Mouse (Mus musculus): ENCODE measurements at regions not wholly inside any gene's neighbourhood (a gene's known extent, or its start where the extent isn't known, plus 50 kb on each side); places are given as distances from the start of the nearest gene placed in this dataset.
A peak's percentile ranks its signal among the peaks of the same experiment; 100 is the strongest.

- DNase-seq (ENCODE audit: low spot score in 2 of 2): no peak
These were observed 132.2 kb downstream of the Tmem17 start for GRCm38 (mm10) chr11:22644010-22644625.

DNA sequence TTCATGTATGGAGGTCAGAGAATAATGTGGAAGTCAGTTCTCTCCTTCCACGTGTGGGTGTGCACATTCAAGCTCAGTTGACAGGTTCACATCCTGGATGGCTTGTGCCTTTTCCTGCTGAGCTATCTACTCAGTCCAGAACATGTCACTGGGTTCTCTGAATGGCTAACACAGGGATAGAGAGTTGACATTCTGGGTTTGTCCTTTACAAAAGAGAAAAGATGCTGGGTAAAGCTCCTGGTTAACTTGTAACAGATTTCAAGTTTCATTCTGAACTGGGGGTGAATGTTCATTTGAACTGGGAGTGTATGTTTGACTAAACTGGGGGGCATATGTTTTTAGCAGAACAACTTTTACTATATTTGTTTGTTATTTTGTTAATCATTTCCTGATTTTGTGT lies 133.0 kb downstream of the Tmem17 start:
- DNase-seq (ENCODE audit: low spot score in 2 of 2): no peak

- DNase-seq (ENCODE audit: low spot score in 2 of 2): no peak
These were observed 134.5 kb downstream of the Tmem17 start for GRCm38 (mm10) chr11:22646192-22646936.

DNA sequence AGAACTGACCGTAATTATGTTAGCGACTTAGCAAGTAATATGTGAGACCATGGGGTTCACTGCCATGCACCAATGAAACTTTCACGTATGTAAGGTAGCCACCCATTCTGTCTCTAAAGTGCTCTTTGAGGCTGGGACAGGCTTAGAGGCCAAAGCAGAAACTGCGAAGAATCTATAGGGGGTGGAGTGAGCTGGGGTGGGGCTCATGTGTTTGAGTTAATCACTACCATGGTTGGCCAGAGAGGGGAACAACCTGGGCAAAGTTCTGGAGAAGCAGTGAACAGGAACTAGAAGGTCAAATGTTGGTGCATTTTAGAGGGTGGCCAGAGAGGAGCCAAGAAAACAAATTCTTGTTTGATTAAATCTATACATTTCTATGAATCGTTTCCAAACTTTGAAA lies 136.4 kb downstream of the Tmem17 start:
- DNase-seq (ENCODE audit: low spot score in 2 of 2): no peak

GRCm38 (mm10) chr11:22650771-22651170 lies 138.9 kb downstream of the Tmem17 start:
- DNase-seq (ENCODE audit: low spot score in 2 of 2): no peak

DNA sequence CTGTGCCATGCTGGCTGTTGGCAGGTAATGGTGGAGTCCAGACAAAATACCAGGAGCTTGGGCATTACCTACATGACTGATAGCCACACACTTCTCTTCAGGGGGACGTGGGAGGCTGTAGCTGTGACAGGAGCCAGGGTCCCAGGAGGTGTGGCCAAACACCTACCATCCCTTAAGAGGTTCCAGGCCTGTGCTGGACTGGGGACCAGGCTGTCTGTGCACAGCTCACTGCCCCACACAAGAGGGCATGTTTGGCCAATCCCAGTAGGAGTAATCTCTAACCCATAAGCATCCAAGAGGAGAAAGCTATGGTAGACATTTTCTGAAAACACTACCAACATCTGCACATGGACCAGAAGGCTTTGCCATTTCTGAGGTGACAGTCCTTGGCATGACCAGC lies 139.4 kb downstream of the Tmem17 start:
- DNase-seq (ENCODE audit: low spot score in 2 of 2): no peak

DNA sequence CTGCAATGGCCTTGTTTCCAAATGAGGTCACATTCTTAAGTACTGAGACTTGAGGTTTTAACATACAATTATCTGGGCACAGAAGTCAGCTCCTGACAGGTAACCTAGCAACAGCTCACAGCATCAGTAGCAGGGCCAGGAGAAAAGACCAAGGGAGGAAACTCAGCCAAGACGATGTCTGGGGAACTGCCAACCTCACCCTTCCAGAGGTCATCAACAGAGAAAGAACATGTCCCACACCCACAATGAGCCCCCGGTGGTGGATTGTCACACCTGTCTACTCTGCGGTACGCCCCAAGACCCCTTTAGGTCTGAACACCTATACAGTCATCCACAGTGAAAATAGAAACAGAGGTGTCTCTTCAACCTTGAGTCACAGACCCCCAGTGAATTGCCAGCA lies 140.0 kb downstream of the Tmem17 start:
- DNase-seq (ENCODE audit: low spot score in 2 of 2): no peak

DNA sequence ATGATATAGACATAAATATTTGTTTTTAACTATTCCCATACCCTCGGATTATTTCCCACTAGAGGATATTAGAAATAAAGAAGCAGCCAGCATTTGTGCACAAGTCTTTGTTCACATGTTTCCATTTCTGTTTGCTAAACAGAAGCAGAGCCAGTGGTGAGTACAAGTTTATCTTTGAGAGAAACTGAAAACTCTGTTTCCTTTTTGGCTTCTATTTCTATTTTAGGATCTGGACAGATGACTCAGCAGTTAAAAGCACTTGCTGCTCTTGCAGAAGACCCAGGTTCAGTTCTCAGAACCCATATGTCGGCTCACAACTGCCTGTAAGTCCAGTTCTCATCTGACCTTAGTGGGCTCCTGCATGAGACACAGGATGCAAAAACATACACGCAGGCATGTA lies 141.0 kb downstream of the Tmem17 start:
- no peak for DNase-seq (ENCODE audit: low spot score in 2 of 2)

DNA sequence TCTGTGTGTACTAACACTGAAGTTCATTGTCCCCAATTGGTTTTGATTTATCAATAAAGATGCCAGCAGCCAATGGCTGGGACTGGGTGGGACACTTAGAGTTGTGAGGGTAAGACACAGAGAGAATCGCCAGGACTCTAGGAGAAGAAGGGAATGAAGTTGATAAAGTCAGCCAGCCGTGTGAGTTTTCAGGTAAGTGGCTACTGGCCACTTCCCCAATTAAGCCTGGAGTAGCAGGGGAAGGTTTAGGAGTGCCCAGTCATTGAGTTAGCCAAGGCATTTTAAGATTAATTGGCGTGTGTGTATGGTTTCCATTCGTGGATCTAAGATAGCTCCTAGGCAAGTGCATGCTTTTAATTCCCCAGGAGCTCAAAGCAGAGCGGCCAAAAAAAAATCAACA lies 141.5 kb downstream of the Tmem17 start:
- DNase-seq (ENCODE audit: low spot score in 2 of 2): no peak

DNA sequence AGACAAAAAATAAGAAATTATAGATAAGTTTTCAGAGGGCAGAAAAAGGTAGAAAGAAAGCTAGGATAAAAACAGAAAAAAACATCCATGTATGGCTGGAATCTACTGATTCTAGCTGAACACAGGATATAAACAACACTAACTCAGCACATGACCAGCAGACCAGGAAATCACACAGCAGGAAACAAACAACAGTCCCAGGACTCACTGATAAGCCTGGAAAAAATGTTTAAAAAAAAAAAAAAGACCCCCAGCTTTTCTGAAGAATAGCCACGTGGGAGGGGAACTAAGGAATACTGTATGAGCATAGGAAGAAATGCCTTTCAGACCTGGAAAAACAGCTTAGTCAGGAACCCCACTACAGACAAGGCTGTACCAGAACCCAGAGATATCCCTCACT lies 145.7 kb downstream of the Tmem17 start:
- no peak for DNase-seq (ENCODE audit: low spot score in 2 of 2)

DNA sequence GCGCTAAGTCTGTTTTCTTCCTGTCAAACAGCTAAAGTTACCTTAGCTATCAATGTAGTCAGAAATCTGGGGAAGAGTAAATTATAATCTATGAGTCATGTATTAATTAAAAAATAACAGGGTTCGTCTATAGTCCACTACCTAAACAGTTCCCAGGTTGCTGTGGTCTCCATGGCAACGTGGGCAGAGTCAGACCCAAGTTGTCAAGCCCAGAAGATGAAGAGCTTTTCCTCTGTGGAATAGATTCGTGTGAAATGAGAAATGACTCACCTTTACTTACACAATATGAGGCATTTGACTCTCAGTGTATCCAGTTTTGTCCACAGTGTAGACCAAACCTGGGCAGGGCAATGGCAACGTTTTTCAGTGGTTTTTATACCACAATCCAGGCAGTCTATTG lies 149.2 kb downstream of the Tmem17 start:
- DNase-seq (ENCODE audit: low spot score in 2 of 2): no peak

DNA sequence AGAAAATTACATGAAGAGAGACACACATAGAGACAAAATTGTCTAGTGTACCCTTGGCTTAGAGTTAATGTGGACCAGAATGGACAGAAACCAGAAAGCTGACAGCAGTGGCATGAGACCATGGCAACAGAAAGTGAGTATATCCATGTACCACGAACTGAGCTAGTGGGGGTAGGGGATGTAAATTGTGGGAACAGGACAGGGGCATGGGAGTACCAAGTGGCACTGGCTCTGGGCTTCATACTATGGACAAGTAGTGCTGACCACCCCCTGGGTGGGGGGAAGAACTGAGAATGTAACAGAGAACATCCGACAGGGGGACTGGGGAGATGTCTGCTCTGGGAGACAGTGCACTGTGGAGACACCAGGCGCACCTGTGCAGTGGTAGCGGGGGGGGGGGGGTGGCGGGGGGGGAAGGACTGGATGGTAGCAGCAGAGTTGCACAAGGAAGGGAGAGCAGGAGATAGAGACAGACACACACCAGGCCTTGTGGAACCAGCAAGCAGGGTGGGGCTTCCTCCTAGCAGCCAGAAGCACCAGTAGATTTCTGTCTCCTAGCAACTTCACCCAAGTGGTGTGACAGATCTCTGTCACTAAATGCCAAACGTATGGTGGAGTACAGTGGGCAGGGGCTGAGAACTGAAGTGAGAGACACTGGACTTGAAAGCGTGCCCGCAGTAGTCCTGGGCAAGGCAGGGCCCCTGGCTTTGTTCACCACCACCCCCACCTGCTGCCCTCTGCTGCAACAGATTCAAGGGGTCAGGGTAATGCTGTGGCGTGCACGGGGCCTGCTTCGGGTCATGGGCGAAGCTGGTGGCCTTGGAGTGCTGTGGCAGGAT lies 150.0 kb downstream of the Tmem17 start:
- peak; percentile 40 to 45 for DNase-seq (ENCODE audit: low spot score in 2 of 2)

DNA sequence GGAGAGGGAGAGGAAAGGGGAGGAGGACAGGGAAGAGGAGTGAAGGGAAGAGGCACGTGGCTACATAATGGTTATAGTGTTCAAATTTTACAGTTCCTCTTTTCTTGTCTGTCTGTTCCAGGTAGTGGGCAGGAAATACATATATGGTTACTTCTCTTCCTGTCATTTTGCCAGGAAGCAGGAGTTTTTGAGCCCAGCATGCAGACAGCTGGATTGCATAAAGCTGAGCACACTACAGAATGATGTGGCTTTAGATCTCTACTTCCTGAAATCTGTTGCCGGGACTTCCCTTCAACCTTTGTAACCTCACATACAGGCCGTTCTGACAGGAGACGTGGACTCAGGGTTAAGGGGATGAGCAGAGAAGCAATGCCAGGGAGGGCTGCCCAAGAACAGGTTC lies 154.1 kb downstream of the Tmem17 start:
- no peak for DNase-seq (ENCODE audit: low spot score in 2 of 2)

- no peak for DNase-seq (ENCODE audit: low spot score in 2 of 2)
These were observed 154.5 kb downstream of the Tmem17 start for GRCm38 (mm10) chr11:22666378-22666777.

- DNase-seq (ENCODE audit: low spot score in 2 of 2): no peak
These were observed 156.3 kb downstream of the Tmem17 start for GRCm38 (mm10) chr11:22668220-22668619.

GRCm38 (mm10) chr11:22669267-22669666 lies 157.4 kb downstream of the Tmem17 start:
- DNase-seq (ENCODE audit: low spot score in 2 of 2): no peak

GRCm38 (mm10) chr11:22671791-22672490 lies 160.1 kb downstream of the Tmem17 start:
- peak; percentile 37 to 71 for DNase-seq (ENCODE audit: low spot score in 2 of 2)

- no peak for DNase-seq (ENCODE audit: low spot score in 2 of 2)
These were observed 163.2 kb downstream of the Tmem17 start for GRCm38 (mm10) chr11:22675047-22675446.

GRCm38 (mm10) chr11:22675754-22676153 lies 163.9 kb downstream of the Tmem17 start:
- DNase-seq (ENCODE audit: low spot score in 2 of 2): no peak

GRCm38 (mm10) chr11:22677337-22677736 lies 165.4 kb downstream of the Tmem17 start:
- DNase-seq (ENCODE audit: low spot score in 2 of 2): no peak

GRCm38 (mm10) chr11:22684576-22684975 lies 172.7 kb downstream of the Tmem17 start:
- DNase-seq (ENCODE audit: low spot score in 2 of 2): no peak

- no peak for DNase-seq (ENCODE audit: low spot score in 2 of 2)
These were observed 169.9 kb downstream of the B3gnt2 start for GRCm38 (mm10) chr11:22690829-22691228.

Measured in right cerebral cortex, postnatal 10 days (tissue).